In genomic region chr6:40479705-40480104, GRCm38 (mm10) we compare ENCODE assay signal across 14 mouse cellular contexts. TPM values are rescaled to one million over a fixed set of nuclear protein-coding genes. Genes with fewer than 3 reads are reported as not detected.
DNase-seq lines count a peak whose midpoint lies in the region; ATAC-seq and TF ChIP-seq lines count a peak whose summit lies in the region.
"Had no signal": no experiment of that assay in that cellular context is flagged by ENCODE, and none has a peak within 500 bp of the region (broad histone marks: within the 10 kb centered on the region; RNA-seq: fewer than 3 reads in every experiment).

No protein-coding gene starts in this region.

- WGBS in kidney, postnatal 0 days, result 82% methylated on average over 1 of the region's 1 CpGs
- 88% methylated on average over 1 of the region's 1 CpGs for WGBS in thymus, adult 2 months

- no peaks in the 10 kb centered on the region for H3K4me1 ChIP-seq in kidney, postnatal 0 days (replicated peaks; ENCODE audit: insufficient read depth, low read length)
- no peaks in the 10 kb centered on the region for H3K4me1 ChIP-seq in thymus, adult 2 months (replicated peaks; ENCODE audit: control insufficient read depth, insufficient read depth, low read length)
- H3K4me1 ChIP-seq: limb, embryonic 12.5 days had no signal

- peak; percentile 48 for TF ChIP-seq CTCF in kidney, postnatal 0 days (IDR thresholded peaks at IDR 0.05; ENCODE audit: low read depth)
- no peak for TF ChIP-seq CTCF in thymus, adult 2 months (IDR thresholded peaks at IDR 0.05; ENCODE audit: borderline replicate concordance, control insufficient read depth, extremely low read depth, insufficient read depth, low read length, poor library complexity)

- no peaks in the 10 kb centered on the region for H3K9me3 ChIP-seq in kidney, postnatal 0 days (replicated peaks; ENCODE audit: low read length)
- H3K9me3 ChIP-seq: limb, embryonic 12.5 days had no signal

- H3K27me3 ChIP-seq in kidney, postnatal 0 days (ENCODE audit: insufficient read depth, low read length), result no peaks in the 10 kb centered on the region
- H3K27me3 ChIP-seq in thymus, adult 2 months (ENCODE audit: control insufficient read depth, insufficient read depth, low read length), result no peaks in the 10 kb centered on the region
- H3K27me3 ChIP-seq: limb, embryonic 12.5 days; megakaryocyte, embryonic 14.5 days had no signal

- H3K27ac ChIP-seq in kidney, postnatal 0 days, result no peak overlapping the region
- H3K27ac ChIP-seq in thymus, adult 2 months (ENCODE audit: control insufficient read depth, insufficient read depth, low read length), result no peak overlapping the region
- H3K27ac ChIP-seq: limb, embryonic 12.5 days had no signal

- H3K9ac ChIP-seq in kidney, postnatal 0 days (ENCODE audit: low read depth, low read length), result no peak overlapping the region
- H3K9ac ChIP-seq: limb, embryonic 12.5 days had no signal

- no peak overlapping the region for H3K4me3 ChIP-seq in kidney, postnatal 0 days (replicated peaks; ENCODE audit: low read depth, low read length)
- H3K4me3 ChIP-seq in thymus, adult 2 months (ENCODE audit: control insufficient read depth, insufficient read depth, low read length), result no peak overlapping the region
- H3K4me3 ChIP-seq: limb, embryonic 12.5 days; megakaryocyte, embryonic 14.5 days had no signal

- no peak for ATAC-seq in kidney, postnatal 0 days (replicated peaks; ENCODE audit: low FRiP score, low read depth)
- no peak for ATAC-seq in erythroblast, adult 5-6 weeks (replicated peaks; ENCODE audit: low FRiP score, poor library complexity, severe bottlenecking)

- H3K36me3 ChIP-seq in kidney, postnatal 0 days (ENCODE audit: insufficient read depth, low read length), result peaks cover 52% of the 10 kb centered on the region
- H3K36me3 ChIP-seq in thymus, adult 2 months (ENCODE audit: control insufficient read depth, insufficient read depth, low read length), result peaks cover 51% of the 10 kb centered on the region

- no peak overlapping the region for H3K4me2 ChIP-seq in kidney, postnatal 0 days (ENCODE audit: low read length)
- H3K4me2 ChIP-seq: limb, embryonic 12.5 days had no signal

- DNase-seq in kidney, postnatal 0 days (ENCODE audit: low spot score), result peak; percentile 55
- no peak for DNase-seq in kidney, adult 9 months
- DNase-seq in A20 (ENCODE audit: low read depth, low spot score) (peak; percentile 44), ES-CJ7 (ENCODE audit: low read depth, low spot score) (peak; percentile 22)
- DNase-seq in induced T-regulatory cell, adult 2 months (ENCODE audit: low read depth), result peak; percentile 59
- no peak for DNase-seq in left cerebral cortex, adult 11 months (ENCODE audit: low spot score)
- no peak for DNase-seq in thymus, adult 2 months
- DNase-seq: gastrocnemius, postnatal 14 days; heart, postnatal 10 days; kidney, postnatal 14 days had no signal

- no peak for TF ChIP-seq POLR2A in thymus, adult 2 months (IDR thresholded peaks at IDR 0.05; ENCODE audit: control insufficient read depth, extremely low read depth, insufficient read depth, low read length, poor library complexity)

RNA-seq across cellular contexts. Expression of gene Ssbp1, which starts 8.6 kb away (rescaled TPM):
- 184 and 196 TPM in 2 replicates for polyA plus RNA-seq in kidney, postnatal 0 days (2015; fragmentation: Nextera tagmentation; extraction: Ambion mirVana)
- 38.0 and 42.5 TPM in 2 replicates for total RNA-seq in erythroblast, adult 5-6 weeks (2015; ENCODE audit: low replicate concordance)
- 17.8 and 23.8 TPM in 2 replicates for total RNA-seq in erythroblast, adult 5-6 weeks (2017; ENCODE audit: low replicate concordance)
- 15.9 and 19.4 TPM in 2 replicates for polyA plus RNA-seq in thymus, adult 2 months (2012; rRNA removed)

RNA-seq across cellular contexts. Expression of gene Tas2r137, which starts 11.3 kb away (rescaled TPM):
- polyA plus RNA-seq in kidney, postnatal 0 days (2015; fragmentation: Nextera tagmentation; extraction: Ambion mirVana), result not detected in 2 replicates
- total RNA-seq in erythroblast, adult 5-6 weeks (2015; ENCODE audit: low replicate concordance), result not detected in 2 replicates
- total RNA-seq in erythroblast, adult 5-6 weeks (2017; ENCODE audit: low replicate concordance), result not detected in 2 replicates
- polyA plus RNA-seq in thymus, adult 2 months (2012; rRNA removed), result not detected in 2 replicates
- total RNA-seq: gastrocnemius, postnatal 14 days; heart, postnatal 10 days had no signal
- polyA plus RNA-seq: limb, embryonic 12.5 days had no signal

RNA-seq across cellular contexts. Expression of gene Tas2r108, which starts 13.6 kb away (rescaled TPM):
- polyA plus RNA-seq in kidney, postnatal 0 days (2015; fragmentation: Nextera tagmentation; extraction: Ambion mirVana), result not detected in 2 replicates
- not detected in 2 replicates for total RNA-seq in erythroblast, adult 5-6 weeks (2015; ENCODE audit: low replicate concordance)
- not detected in 2 replicates for total RNA-seq in erythroblast, adult 5-6 weeks (2017; ENCODE audit: low replicate concordance)
- polyA plus RNA-seq in thymus, adult 2 months (2012; rRNA removed), result 0.26 and 0.36 TPM in 2 replicates
- total RNA-seq: gastrocnemius, postnatal 14 days; heart, postnatal 10 days; neutrophil, adult 5-6 weeks had no signal
- polyA plus RNA-seq: limb, embryonic 12.5 days had no signal

RNA-seq across cellular contexts. Expression of gene Prss37, which starts 39.6 kb away (rescaled TPM):
- polyA plus RNA-seq in kidney, postnatal 0 days (2015; fragmentation: Nextera tagmentation; extraction: Ambion mirVana), result not detected in 2 replicates
- not detected in 2 replicates for total RNA-seq in erythroblast, adult 5-6 weeks (2015; ENCODE audit: low replicate concordance)
- total RNA-seq in erythroblast, adult 5-6 weeks (2017; ENCODE audit: low replicate concordance), result not detected in 2 replicates
- not detected in 2 replicates for polyA plus RNA-seq in thymus, adult 2 months (2012; rRNA removed)
- total RNA-seq: gastrocnemius, postnatal 14 days; heart, postnatal 10 days; neutrophil, adult 5-6 weeks had no signal
- polyA plus RNA-seq: limb, embryonic 12.5 days had no signal

RNA-seq across cellular contexts. Expression of gene Wee2, which starts 40.8 kb away (rescaled TPM):
- 0.04 TPM in 1 of 2 replicates, not detected in the other for polyA plus RNA-seq in kidney, postnatal 0 days (2015; fragmentation: Nextera tagmentation; extraction: Ambion mirVana)
- not detected in 2 replicates for total RNA-seq in erythroblast, adult 5-6 weeks (2015; ENCODE audit: low replicate concordance)
- not detected in 2 replicates for total RNA-seq in erythroblast, adult 5-6 weeks (2017; ENCODE audit: low replicate concordance)
- 0.04 and 0.28 TPM in 2 replicates for polyA plus RNA-seq in thymus, adult 2 months (2012; rRNA removed)
- total RNA-seq: gastrocnemius, postnatal 14 days; heart, postnatal 10 days; neutrophil, adult 5-6 weeks had no signal
- polyA plus RNA-seq: limb, embryonic 12.5 days had no signal

Comparison
In these comparisons a context has a peak if more than half of its experiments do, and no peak if none do; other contexts are left out.
1. DNase-seq: peak in kidney, postnatal 0 days (single experiment), A20 (single experiment), ES-CJ7 (single experiment) and induced T-regulatory cell, adult 2 months (single experiment); none in kidney, adult 9 months (single experiment), left cerebral cortex, adult 11 months (single experiment) and thymus, adult 2 months (single experiment).